Comparison of ENCODE assay signal across 22 mouse cellular contexts in genomic region chr1:59178401-59178800, GRCm38 (mm10). TPM values are rescaled to one million over a fixed set of nuclear protein-coding genes. Genes with fewer than 3 reads are reported as not detected.
DNase-seq lines count a peak whose midpoint lies in the region; ATAC-seq and TF ChIP-seq lines count a peak whose summit lies in the region.
"Had no signal": no experiment of that assay in that cellular context is flagged by ENCODE, and none has a peak within 500 bp of the region (broad histone marks: within the 10 kb centered on the region; RNA-seq: fewer than 3 reads in every experiment).

No protein-coding gene starts in this region.

- no peaks in the 10 kb centered on the region for H3K27me3 ChIP-seq in liver, adult 2 months (ENCODE audit: control insufficient read depth, insufficient read depth, low read length)
- H3K27me3 ChIP-seq: embryonic facial prominence, embryonic 12.5 days; forebrain, embryonic 12.5 days; Patski had no signal

- H3K4me3 ChIP-seq in liver, adult 2 months (ENCODE audit: insufficient read depth, low read depth, low read length) = no peak overlapping the region
- H3K4me3 ChIP-seq: embryonic facial prominence, embryonic 10.5 days; embryonic facial prominence, embryonic 12.5 days; erythroblast, embryonic 14.5 days; forebrain, embryonic 10.5 days; forebrain, embryonic 12.5 days had no signal

- no peaks in the 10 kb centered on the region for H3K79me2 ChIP-seq in liver, adult 2 months (ENCODE audit: control insufficient read depth, insufficient read depth, low read length)

- H3K27ac ChIP-seq in liver, adult 2 months (replicated peaks; ENCODE audit: insufficient read depth, low read depth, low read length) = no peak overlapping the region
- H3K27ac ChIP-seq: embryonic facial prominence, embryonic 10.5 days; embryonic facial prominence, embryonic 12.5 days; forebrain, embryonic 10.5 days; forebrain, embryonic 12.5 days had no signal

- WGBS in liver, adult 2 months = 86% methylated on average over 10 of the region's 10 CpGs

- no peak overlapping the region for H3K9ac ChIP-seq in liver, adult 2 months (ENCODE audit: low read depth, low read length)
- H3K9ac ChIP-seq: embryonic facial prominence, embryonic 12.5 days; forebrain, embryonic 12.5 days had no signal

- DNase-seq in liver, adult 2 months (ENCODE audit: extremely low read depth, low read depth, low spot score) = peak; percentile 56
- DNase-seq in liver = no peak
- DNase-seq in right cerebral cortex, adult 2 months (ENCODE audit: low spot score in 2 of 2) = no peak
- DNase-seq in right cerebral cortex, adult 18-20 months = no peak
- DNase-seq: adrenal gland, adult 8-10 months; adrenal gland, postnatal 14 days; adrenal gland, postnatal 36 days; cerebellum, adult 11-12 months; cerebellum, adult 2 months; cerebellum, adult 9-10 months; cerebellum, postnatal 10 days; cerebellum, postnatal 25 days had no signal

- no peak for TF ChIP-seq POLR2A in liver, adult 2 months (IDR thresholded peaks at IDR 0.05; ENCODE audit: extremely low read depth, insufficient read depth, low read length)

- peak; percentile 20; the same call in 1 of the 2 replicates for ATAC-seq in erythroblast, adult 5-6 weeks (replicated peaks; ENCODE audit: low FRiP score, poor library complexity, severe bottlenecking)
- ATAC-seq: activated CD4-positive, CD25-positive, alpha-beta regulatory T cell, adult 4 months; forebrain, embryonic 14.5 days; forebrain, embryonic 16.5 days; Patski had no signal

- H3K4me1 ChIP-seq in liver, adult 2 months (ENCODE audit: control insufficient read depth, insufficient read depth, low read length) = peaks cover 9% of the 10 kb centered on the region
- H3K4me1 ChIP-seq: embryonic facial prominence, embryonic 10.5 days; embryonic facial prominence, embryonic 12.5 days; forebrain, embryonic 10.5 days; forebrain, embryonic 12.5 days had no signal

- H3K36me3 ChIP-seq in liver, adult 2 months (ENCODE audit: control insufficient read depth, insufficient read depth, low read length) = peaks cover 62% of the 10 kb centered on the region

- TF ChIP-seq CTCF in liver, adult 2 months (IDR thresholded peaks at IDR 0.05; ENCODE audit: low read depth, low read length) = no peak

RNA-seq across cellular contexts. Expression of gene Mpp4, which starts 15.2 kb away (rescaled TPM):
- total RNA-seq in liver, adult 2 months (2014; rRNA removed) = 2.3 and 4.0 TPM in 2 replicates
- 5.5 and 7.6 TPM in 2 replicates for polyA plus RNA-seq in liver, adult 2 months (2012; rRNA removed)
- 0.84 and 1.9 TPM in 2 replicates for total RNA-seq in erythroblast, adult 5-6 weeks (2015; ENCODE audit: low replicate concordance)
- total RNA-seq in erythroblast, adult 5-6 weeks (2017; ENCODE audit: low replicate concordance) = 0.56 and 0.85 TPM in 2 replicates

RNA-seq across cellular contexts. Expression of gene Tmem237, which starts 58.2 kb away (rescaled TPM):
- 4.5 and 5.2 TPM in 2 replicates for total RNA-seq in liver, adult 2 months (2014; rRNA removed)
- polyA plus RNA-seq in liver, adult 2 months (2012; rRNA removed) = 1.1 and 1.8 TPM in 2 replicates
- total RNA-seq in erythroblast, adult 5-6 weeks (2015; ENCODE audit: low replicate concordance) = 3.3 and 10.6 TPM in 2 replicates
- total RNA-seq in erythroblast, adult 5-6 weeks (2017; ENCODE audit: low replicate concordance) = 1.4 and 1.5 TPM in 2 replicates

RNA-seq across cellular contexts. Expression of gene Als2, which starts 58.6 kb away (rescaled TPM):
- total RNA-seq in liver, adult 2 months (2014; rRNA removed) = 34.2 and 42.8 TPM in 2 replicates
- 20.2 TPM in 2 replicates for polyA plus RNA-seq in liver, adult 2 months (2012; rRNA removed)
- total RNA-seq in erythroblast, adult 5-6 weeks (2015; ENCODE audit: low replicate concordance) = 3.1 and 12.3 TPM in 2 replicates
- total RNA-seq in erythroblast, adult 5-6 weeks (2017; ENCODE audit: low replicate concordance) = 5.5 and 6.3 TPM in 2 replicates
